Mouse (Mus musculus): ENCODE measurements around the gene Ncan. TPM values are rescaled to one million over a fixed set of nuclear protein-coding genes. Genes with fewer than 3 reads are reported as not detected.

Gene Ncan
- polyA plus RNA-seq (2016; fragmentation: Nextera tagmentation; extraction: Ambion mirVana) = 10.5 and 13.5 TPM in 2 replicates

DNA sequence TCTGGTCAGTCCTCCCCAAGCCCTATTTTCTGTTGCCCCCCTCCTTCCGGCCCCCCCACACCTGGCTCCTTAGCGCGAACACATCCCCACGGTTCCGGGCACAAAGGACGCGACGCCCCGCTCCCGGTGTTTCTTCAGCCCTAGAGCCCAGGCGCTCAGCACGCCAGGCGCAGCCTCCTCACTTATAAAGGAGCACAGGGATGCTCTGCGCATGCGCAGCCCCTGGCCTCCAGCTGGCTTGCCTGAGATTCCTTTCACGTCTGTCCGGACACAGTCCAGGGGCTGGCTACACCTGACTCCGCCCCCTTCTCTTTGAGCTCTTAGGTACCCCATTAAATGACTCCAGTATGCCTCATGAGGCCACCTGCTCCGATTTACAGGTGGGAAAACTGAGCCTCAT is at the start of gene Ncan:
TSS of gene Ncan (minus strand) at position 207 of the 400 bp plus-strand sequence.
- no peaks in the 10 kb centered on the region for H3K36me3 ChIP-seq (replicated peaks)
- peaks cover 68% of the 10 kb centered on the region for H3K27me3 ChIP-seq (ENCODE audit: poor library complexity, severe bottlenecking)
- peak; percentile 87 for DNase-seq (ENCODE audit: extremely low spot score, low spot score)
- peak within 1 kb of the TSS; percentile 60 for H3K4me3 ChIP-seq
- WGBS = 3% methylated on average over 19 of the region's 19 CpGs
- H3K27ac ChIP-seq = peak within 1 kb of the TSS; percentile 87
- H3K9me3 ChIP-seq = no peaks in the 10 kb centered on the region
- peaks cover 33% of the 10 kb centered on the region for H3K4me1 ChIP-seq

DNA sequence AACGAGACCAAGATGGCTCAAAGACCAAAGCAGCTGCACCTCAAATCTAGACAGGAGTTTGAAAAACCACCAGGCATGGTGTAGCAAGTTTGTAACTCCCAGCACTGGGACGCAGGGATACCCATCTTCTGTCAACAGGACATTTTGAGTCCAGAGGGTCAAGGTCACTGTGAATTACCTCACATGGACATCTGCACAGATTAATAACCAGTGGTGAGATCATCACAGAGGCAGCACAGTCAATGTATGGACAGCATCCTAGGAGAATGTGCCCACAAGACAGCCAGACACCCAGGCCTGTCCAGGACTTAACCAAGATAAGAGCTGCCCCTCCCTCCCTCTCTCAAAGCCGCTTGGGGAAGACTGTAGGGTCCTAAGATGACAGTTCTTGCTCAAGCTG is 49.4 kb upstream of the Ncan start:
- peaks cover 24% of the 10 kb centered on the region for H3K27me3 ChIP-seq (ENCODE audit: poor library complexity, severe bottlenecking)
- no peaks in the 10 kb centered on the region for H3K9me3 ChIP-seq
- H3K27ac ChIP-seq = no peak overlapping the region
- no peak overlapping the region for H3K4me3 ChIP-seq
- H3K4me1 ChIP-seq = peaks cover 45% of the 10 kb centered on the region
- DNase-seq (ENCODE audit: extremely low spot score, low spot score) = no peak
- 89% methylated on average over 3 of the region's 3 CpGs for WGBS
- H3K36me3 ChIP-seq (replicated peaks) = peaks cover 11% of the 10 kb centered on the region

DNA sequence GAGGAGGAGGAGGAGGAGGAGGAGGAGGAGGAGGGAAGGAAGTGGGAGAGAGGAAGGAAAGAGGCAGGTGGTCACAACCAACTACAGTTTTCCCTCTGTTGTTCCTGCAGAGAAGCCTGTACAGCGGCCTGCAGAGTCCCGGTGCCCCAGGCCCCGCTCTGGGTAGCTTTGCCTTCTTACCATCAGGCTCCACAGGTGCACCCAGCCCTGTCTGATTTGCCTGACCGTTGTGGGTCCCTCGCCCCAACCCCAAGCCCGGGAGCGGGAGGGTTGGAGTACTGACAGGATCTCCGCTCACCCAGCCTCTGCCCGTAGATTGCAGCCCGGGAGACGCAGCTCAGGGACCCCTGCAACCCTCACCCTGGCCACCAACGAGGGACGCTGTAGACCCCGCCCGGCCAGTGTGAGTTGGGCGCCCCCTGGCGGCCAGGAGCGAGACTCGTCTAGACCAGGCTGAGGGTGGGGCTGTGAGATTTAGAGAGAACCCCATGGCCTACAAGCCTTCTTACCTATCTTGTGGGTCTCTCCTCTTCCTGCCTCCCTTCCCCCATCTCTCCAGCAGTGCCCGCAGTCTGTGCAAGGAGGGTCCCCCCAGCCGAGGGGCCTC is 45.9 kb upstream of the Ncan start:
- H3K4me1 ChIP-seq = peaks cover 20% of the 10 kb centered on the region
- WGBS = 3% methylated on average over 21 of the region's 21 CpGs
- DNase-seq (ENCODE audit: extremely low spot score, low spot score) = peak; percentile 89
- H3K36me3 ChIP-seq (replicated peaks) = no peaks in the 10 kb centered on the region
- no peaks in the 10 kb centered on the region for H3K9me3 ChIP-seq
- H3K27me3 ChIP-seq (ENCODE audit: poor library complexity, severe bottlenecking) = peaks cover 43% of the 10 kb centered on the region
- peak overlapping the region; percentile 46 for H3K4me3 ChIP-seq
- H3K27ac ChIP-seq = peak overlapping the region; percentile 42

DNA sequence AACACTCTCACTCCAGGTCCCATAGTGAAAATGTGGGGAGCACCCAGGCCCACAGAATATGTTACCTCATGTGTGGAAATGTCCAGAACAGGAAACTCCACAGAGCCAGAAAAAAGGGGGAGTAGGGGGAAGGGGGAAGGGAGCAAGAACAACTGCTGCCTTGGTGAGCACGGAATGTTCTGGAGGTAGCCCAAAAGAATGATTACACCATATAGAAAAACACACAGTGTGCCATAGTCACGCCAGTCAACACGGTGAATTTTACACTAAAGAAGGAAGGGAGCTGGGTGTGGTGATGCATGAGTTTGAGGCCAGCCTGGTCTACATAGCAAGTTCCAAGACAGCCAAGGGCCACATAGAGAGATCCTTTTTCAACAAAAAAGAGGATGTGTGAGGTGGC is 42.6 kb upstream of the Ncan start:
- no peaks in the 10 kb centered on the region for H3K36me3 ChIP-seq (replicated peaks)
- no peaks in the 10 kb centered on the region for H3K9me3 ChIP-seq
- H3K27ac ChIP-seq = no peak overlapping the region
- H3K27me3 ChIP-seq (ENCODE audit: poor library complexity, severe bottlenecking) = peaks cover 59% of the 10 kb centered on the region
- no peak for DNase-seq (ENCODE audit: extremely low spot score, low spot score)
- 85% methylated on average over 3 of the region's 3 CpGs for WGBS
- peaks cover 35% of the 10 kb centered on the region for H3K4me1 ChIP-seq
- no peak overlapping the region for H3K4me3 ChIP-seq

DNA sequence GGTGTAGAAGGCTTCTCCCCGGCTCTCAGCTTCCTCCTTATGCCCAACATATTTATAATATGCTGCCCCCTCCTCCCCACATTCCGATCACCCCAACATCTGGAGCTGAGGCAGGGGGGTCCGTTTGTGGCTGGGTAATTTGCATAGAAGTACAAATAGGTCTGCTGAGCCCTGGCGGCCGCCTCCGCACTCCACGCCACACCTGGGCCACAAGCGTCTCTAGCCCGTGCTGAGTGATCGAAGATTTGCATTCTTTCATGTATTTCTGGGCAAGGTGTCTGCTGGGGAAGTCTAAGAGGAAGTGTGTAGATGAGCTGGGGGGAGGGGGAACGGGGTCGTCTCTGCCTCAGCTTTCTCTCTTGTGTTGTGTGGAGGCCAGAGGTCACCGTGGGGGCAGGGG is 39.3 kb upstream of the Ncan start:
- H3K36me3 ChIP-seq (replicated peaks) = no peaks in the 10 kb centered on the region
- H3K27ac ChIP-seq = no peak overlapping the region
- WGBS = 66% methylated on average over 13 of the region's 13 CpGs
- H3K4me3 ChIP-seq = no peak overlapping the region
- H3K27me3 ChIP-seq (ENCODE audit: poor library complexity, severe bottlenecking) = peaks cover 46% of the 10 kb centered on the region
- no peaks in the 10 kb centered on the region for H3K9me3 ChIP-seq
- peaks cover 27% of the 10 kb centered on the region for H3K4me1 ChIP-seq
- no peak for DNase-seq (ENCODE audit: extremely low spot score, low spot score)

DNA sequence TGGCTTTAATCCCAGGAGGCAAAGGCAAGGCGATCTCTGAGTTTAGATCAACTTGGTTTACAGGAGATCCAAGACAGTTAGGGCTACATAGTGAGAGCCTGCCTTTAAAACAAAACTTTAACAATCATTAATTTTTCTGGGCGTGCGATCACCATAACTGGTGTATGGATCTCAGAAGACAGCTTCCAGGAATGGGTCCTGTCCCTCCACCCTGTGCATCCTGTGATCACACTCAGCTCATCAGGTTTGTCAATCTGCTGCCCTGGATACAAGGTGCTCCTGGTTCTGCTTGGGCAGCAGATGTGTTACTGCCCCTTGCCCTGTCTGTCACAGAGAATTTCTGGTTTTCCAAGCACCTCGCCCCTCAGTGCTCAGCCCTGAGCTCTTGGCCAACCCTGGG is 38.5 kb upstream of the Ncan start:
- H3K27me3 ChIP-seq (ENCODE audit: poor library complexity, severe bottlenecking) = peaks cover 44% of the 10 kb centered on the region
- DNase-seq (ENCODE audit: extremely low spot score, low spot score) = no peak
- peaks cover 27% of the 10 kb centered on the region for H3K4me1 ChIP-seq
- no peaks in the 10 kb centered on the region for H3K9me3 ChIP-seq
- no peaks in the 10 kb centered on the region for H3K36me3 ChIP-seq (replicated peaks)
- no peak overlapping the region for H3K27ac ChIP-seq
- WGBS = 90% methylated on average over 4 of the region's 4 CpGs
- H3K4me3 ChIP-seq = peak overlapping the region; percentile 65; the same call in 1 of the 2 replicates

DNA sequence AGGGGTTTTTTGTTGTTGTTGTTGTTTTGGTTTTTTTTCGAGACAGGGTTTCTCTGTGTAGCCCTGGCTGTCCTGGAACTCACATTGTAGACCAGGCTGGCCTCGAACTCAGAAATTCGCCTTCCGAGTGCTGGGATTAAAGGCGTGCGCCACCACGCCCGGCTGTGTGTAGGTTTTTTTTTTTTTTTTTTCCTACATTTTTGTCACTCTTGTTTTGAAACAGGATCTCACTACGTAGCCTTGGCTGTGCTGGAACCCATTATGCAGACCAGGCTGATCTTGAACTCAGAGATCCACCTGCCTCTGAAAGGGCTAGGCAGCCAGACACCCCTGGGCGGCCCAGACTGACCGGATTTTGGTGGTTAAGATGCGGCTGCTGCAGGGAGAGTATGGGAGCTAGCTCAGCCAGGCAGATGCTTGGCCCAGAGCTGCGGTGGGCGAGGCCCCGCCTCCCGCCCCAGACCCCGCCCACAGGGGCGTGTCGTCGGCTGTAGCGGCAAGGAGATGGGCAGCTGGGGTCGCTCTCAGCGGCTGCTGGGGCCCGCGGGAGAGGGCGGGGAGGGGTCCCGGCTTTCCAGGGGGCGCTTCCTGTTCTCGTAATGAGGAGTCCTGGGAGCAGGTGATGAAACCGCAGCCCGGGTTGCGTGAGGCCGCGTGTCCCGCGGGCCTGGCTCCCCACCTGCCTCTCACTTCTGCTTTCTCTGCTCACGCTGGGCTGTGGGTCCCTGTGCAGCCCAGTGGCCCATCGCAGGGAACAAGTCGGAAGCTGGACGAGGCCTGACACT is 37.6 kb upstream of the Ncan start:
- peaks cover 41% of the 10 kb centered on the region for H3K27me3 ChIP-seq (ENCODE audit: poor library complexity, severe bottlenecking)
- H3K4me1 ChIP-seq = peaks cover 27% of the 10 kb centered on the region
- peak; percentile 86 for DNase-seq (ENCODE audit: extremely low spot score, low spot score)
- peak overlapping the region; percentile 84 for H3K27ac ChIP-seq
- H3K36me3 ChIP-seq (replicated peaks) = no peaks in the 10 kb centered on the region
- no peaks in the 10 kb centered on the region for H3K9me3 ChIP-seq
- WGBS = 13% methylated on average over 39 of the region's 40 CpGs
- H3K4me3 ChIP-seq = peak overlapping the region; percentile 65

DNA sequence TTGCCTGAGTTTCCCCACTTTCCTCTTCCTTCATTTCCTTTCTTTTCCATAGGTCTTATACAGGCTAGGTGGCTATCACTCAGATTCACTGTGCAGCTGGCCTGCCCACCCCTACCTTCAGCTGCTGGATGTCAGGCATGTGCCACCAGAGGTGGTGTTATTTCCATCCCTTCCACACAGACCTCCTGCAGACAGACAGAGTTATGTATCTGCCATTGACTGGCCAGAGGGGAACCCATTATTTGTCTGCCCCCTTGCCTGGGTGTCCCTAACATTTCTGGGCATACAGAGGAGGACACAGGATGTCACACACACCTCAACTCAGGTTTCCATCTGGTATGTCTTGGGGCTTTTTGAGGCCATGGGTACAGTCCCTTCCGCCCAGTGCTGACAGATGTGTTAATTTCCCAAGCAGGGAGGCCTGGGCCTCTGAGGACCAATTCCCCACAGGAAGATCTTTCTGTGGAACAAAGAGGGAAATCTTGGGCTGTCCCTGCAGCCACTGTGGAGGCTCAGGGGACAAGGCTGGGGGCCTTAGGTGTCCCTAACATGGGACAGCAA is 36.6 kb upstream of the Ncan start:
- WGBS = 100% methylated on average over 1 of the region's 1 CpGs
- no peaks in the 10 kb centered on the region for H3K36me3 ChIP-seq (replicated peaks)
- H3K27ac ChIP-seq = no peak overlapping the region
- no peak for DNase-seq (ENCODE audit: extremely low spot score, low spot score)
- H3K9me3 ChIP-seq = no peaks in the 10 kb centered on the region
- peaks cover 36% of the 10 kb centered on the region for H3K4me1 ChIP-seq
- H3K27me3 ChIP-seq (ENCODE audit: poor library complexity, severe bottlenecking) = peaks cover 47% of the 10 kb centered on the region
- H3K4me3 ChIP-seq = no peak overlapping the region

DNA sequence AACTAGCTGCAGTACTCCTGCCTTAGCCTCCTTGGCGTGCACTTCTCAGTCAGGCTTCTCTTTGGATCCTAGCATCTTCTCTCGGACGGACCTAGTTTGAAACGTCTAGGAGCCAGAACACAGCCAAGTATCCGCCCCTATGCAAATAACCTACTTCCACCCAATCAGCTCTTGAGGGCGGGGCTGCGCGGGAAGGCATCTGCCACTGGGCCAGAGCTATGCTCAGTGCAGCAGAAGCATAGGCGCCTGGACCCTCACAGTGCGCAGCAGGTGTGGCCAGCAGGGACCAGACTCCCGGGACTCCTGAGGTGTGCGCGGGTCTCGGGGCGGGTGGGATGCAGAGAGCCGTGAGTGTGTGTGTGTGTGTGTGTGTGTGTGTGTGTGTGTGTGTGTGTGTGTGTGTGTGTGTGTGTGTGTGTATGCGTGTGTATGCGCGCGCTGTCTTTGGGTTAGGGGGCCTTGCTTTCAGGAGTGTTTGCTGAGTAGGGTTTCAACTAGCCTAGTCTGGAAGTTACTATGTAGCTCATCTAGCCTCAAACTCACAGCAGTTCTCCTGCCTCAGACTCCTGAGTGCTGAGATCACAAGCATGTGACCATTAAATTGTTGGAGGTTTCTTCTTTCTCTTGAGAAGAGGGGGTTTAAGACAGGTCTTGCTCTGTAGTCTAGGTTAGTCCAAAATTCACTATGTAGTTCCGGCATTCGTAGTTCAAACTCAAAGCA is 32.0 kb upstream of the Ncan start:
- no peak overlapping the region for H3K27ac ChIP-seq
- H3K4me3 ChIP-seq = peak overlapping the region; percentile 42
- H3K27me3 ChIP-seq (ENCODE audit: poor library complexity, severe bottlenecking) = peaks cover 50% of the 10 kb centered on the region
- H3K9me3 ChIP-seq = no peaks in the 10 kb centered on the region
- DNase-seq (ENCODE audit: extremely low spot score, low spot score) = peak; percentile 75
- WGBS = 11% methylated on average over 18 of the region's 22 CpGs
- no peaks in the 10 kb centered on the region for H3K36me3 ChIP-seq (replicated peaks)
- H3K4me1 ChIP-seq = peaks cover 20% of the 10 kb centered on the region

DNA sequence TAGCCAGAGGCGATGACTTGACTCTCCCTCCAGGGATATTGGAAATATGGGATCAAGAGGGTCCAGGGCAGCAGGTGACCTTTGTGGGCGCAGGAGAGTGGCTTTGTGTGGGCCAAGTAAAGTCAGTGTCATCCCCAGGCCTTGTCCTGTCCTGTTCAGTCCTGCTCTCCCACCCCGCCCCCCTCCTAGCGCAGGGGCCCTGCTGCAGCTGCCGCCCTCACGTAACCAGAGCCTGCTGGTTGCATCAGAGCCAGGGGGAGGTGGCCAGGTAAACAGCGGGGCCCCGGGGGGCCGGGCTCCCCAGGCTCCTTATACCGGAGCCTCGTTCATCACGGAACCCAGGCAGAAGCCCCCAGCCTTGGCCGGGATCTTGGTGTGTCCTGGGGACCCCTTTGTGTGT is 29.5 kb upstream of the Ncan start:
- peaks cover 18% of the 10 kb centered on the region for H3K4me1 ChIP-seq
- peaks cover 39% of the 10 kb centered on the region for H3K27me3 ChIP-seq (ENCODE audit: poor library complexity, severe bottlenecking)
- no peak overlapping the region for H3K4me3 ChIP-seq
- no peaks in the 10 kb centered on the region for H3K9me3 ChIP-seq
- 0 out of 2 replicates have a peak overlapping the region, but pooled peaks have one; percentile 2 for H3K27ac ChIP-seq
- no peak for DNase-seq (ENCODE audit: extremely low spot score, low spot score)
- 21% methylated on average over 13 of the region's 13 CpGs for WGBS
- H3K36me3 ChIP-seq (replicated peaks) = peaks cover 23% of the 10 kb centered on the region

DNA sequence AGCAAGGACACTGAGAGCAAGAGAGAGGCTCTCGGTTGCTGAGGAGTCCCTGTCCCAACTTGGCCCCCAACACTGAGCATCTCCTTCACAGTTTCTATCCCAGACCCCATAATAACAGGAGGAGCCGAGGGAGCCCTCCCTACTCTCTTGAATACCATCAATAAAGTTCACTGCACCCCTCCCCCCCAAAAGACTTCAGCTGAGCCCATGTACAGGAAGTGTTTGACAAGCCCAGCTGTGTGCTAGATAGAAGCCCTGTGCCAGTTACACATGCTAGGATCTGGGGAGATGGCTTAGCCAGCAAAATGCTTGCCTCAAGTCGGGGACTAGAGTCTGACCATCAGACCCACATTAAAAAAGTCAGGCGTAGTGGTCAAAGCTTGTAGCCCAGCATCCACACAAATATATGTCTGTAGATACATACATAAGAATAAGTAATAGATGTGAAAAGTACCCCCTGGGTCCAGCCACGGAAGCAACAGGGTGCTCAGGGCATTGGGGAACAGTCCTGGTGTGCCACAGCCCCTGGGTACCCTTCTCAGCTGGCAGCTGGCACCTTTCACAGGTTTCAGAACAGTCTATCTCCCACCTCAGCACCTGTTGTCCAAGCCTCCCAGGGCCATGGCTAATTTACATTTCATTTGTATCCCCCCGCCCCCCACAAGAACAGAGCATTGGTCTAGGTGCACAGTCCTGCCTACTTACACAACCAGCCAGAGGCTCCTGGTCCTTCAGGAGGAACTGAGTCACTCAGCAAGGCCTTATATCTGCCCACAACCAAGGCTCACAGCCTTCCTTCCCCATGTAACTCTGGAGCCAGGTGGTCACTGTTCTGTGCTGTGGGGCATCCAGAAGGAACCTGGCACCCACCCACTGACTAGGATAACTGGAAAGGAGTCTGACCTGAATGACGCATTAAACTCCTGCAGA is 27.3 kb upstream of the Ncan start:
- WGBS = 88% methylated on average over 7 of the region's 7 CpGs
- no peak overlapping the region for H3K4me3 ChIP-seq
- H3K36me3 ChIP-seq (replicated peaks) = peaks cover 45% of the 10 kb centered on the region
- H3K27me3 ChIP-seq (ENCODE audit: poor library complexity, severe bottlenecking) = peaks cover 24% of the 10 kb centered on the region
- H3K27ac ChIP-seq = no peak overlapping the region
- no peaks in the 10 kb centered on the region for H3K9me3 ChIP-seq
- peaks cover 15% of the 10 kb centered on the region for H3K4me1 ChIP-seq
- DNase-seq (ENCODE audit: extremely low spot score, low spot score) = no peak

DNA sequence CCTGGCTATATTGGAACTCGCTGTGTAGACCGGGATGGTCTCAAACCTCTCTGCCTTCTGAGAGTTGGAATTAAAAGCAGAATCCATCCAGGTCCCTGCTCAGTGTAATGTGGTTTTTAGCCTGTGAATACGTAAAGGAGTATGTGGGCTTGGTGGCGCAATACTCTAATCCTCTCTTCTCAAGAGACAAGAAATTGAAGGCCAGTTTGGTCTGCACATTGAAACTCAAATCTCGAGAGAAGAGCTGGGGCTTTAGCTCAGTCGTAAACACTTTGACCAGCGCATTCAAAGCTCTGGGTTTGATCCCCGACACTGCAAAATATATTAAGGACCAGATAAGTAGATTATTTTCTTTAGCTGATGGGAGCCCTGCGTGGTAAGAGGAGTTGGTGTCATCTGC is 19.3 kb upstream of the Ncan start:
- Histone ChIP-seq H3K27ac (peak overlapping the region; percentile 87), H3K36me3 (replicated peaks) (peaks cover 57% of the 10 kb centered on the region), H3K4me3 (peak overlapping the region; percentile 77), H3K9me3 (no peaks in the 10 kb centered on the region), H3K27me3 (ENCODE audit: poor library complexity, severe bottlenecking) (no peaks in the 10 kb centered on the region), H3K4me1 (peaks cover 23% of the 10 kb centered on the region)
- no peak for DNase-seq (ENCODE audit: extremely low spot score, low spot score)
- 17% methylated on average over 9 of the region's 9 CpGs for WGBS

Measured in forebrain, embryonic 10.5 days (tissue).